Comparison of ENCODE assay signal across 25 mouse cellular contexts in genomic region chr1:166007026-166007425, GRCm38 (mm10). TPM values are rescaled to one million over a fixed set of nuclear protein-coding genes. Genes with fewer than 3 reads are reported as not detected.
A peak's percentile ranks its signal among the peaks of the same experiment; 100 is the strongest.
DNase-seq lines count a peak whose midpoint lies in the region; ATAC-seq lines count a peak whose summit lies in the region.
"Had no signal": no experiment of that assay in that cellular context is flagged by ENCODE, and none has a peak within 500 bp of the region (broad histone marks: within the 10 kb centered on the region; RNA-seq: fewer than 3 reads in every experiment).

No protein-coding gene starts in this region.

- H3K27me3 ChIP-seq in megakaryocyte, embryonic 14.5 days (replicated peaks), result no peaks in the 10 kb centered on the region
- H3K27me3 ChIP-seq: forebrain, embryonic 13.5 days; hindbrain, embryonic 13.5 days had no signal

- no peaks in the 10 kb centered on the region for H3K9me3 ChIP-seq in megakaryocyte, embryonic 14.5 days
- H3K9me3 ChIP-seq: forebrain, embryonic 10.5 days; forebrain, embryonic 13.5 days; hindbrain, embryonic 10.5 days; hindbrain, embryonic 13.5 days had no signal

- no peaks in the 10 kb centered on the region for H3K36me3 ChIP-seq in megakaryocyte, embryonic 14.5 days (replicated peaks; ENCODE audit: low read length)
- H3K36me3 ChIP-seq: forebrain, embryonic 10.5 days; hindbrain, embryonic 10.5 days; hindbrain, embryonic 13.5 days had no signal

- ATAC-seq in megakaryocyte, adult 5-6 weeks (ENCODE audit: poor library complexity, severe bottlenecking), result no peak
- ATAC-seq: activated CD4-positive, CD25-positive, alpha-beta regulatory T cell, adult 4 months; forebrain, embryonic 13.5 days; forebrain, embryonic 16.5 days; hindbrain, embryonic 16.5 days had no signal

- DNase-seq in 3T3-L1 (ENCODE audit: low read depth, low spot score), result peak; percentile 6
- DNase-seq in thymus, postnatal 10 days (ENCODE audit: low spot score in 2 of 2), result peak; percentile 37 to 44
- peak; percentile 52 to 70 for DNase-seq in thymus, postnatal 36 days
- DNase-seq in kidney, postnatal 36 days, result no peak
- no peak for DNase-seq in yolk sac, embryonic 10.5 days (ENCODE audit: low spot score)
- no peak for DNase-seq in MN1 (ENCODE audit: low spot score)
- DNase-seq: adrenal gland, adult 8-10 months; adrenal gland, postnatal 25 days; B cell, adult 2 months; cerebellum, adult 11-12 months; cerebellum, adult 8-10 months; cerebellum, postnatal 14 days; gastrocnemius, adult 2 months; gastrocnemius, postnatal 14 days; heart, adult 11 months; heart, postnatal 36 days had no signal

- H3K4me1 ChIP-seq in megakaryocyte, embryonic 14.5 days, result peaks cover 46% of the 10 kb centered on the region
- H3K4me1 ChIP-seq: hindbrain, embryonic 13.5 days had no signal

- peak overlapping the region; percentile 70 for H3K4me3 ChIP-seq in megakaryocyte, embryonic 14.5 days (replicated peaks)
- H3K4me3 ChIP-seq: forebrain, embryonic 10.5 days; forebrain, embryonic 13.5 days; gastrocnemius, adult 2 months; hindbrain, embryonic 10.5 days; hindbrain, embryonic 13.5 days had no signal

RNA-seq across cellular contexts. Expression of gene Pou2f1, which starts 4.5 kb away (rescaled TPM):
- 3.8 and 3.9 TPM in 2 replicates for polyA plus RNA-seq in megakaryocyte, embryonic 14.5 days (2012; ENCODE audit: insufficient read depth, low replicate concordance)
- total RNA-seq in megakaryocyte, adult 5-6 weeks (2015), result 21.9 and 25.6 TPM in 2 replicates
- 12.9 and 18.1 TPM in 2 replicates for total RNA-seq in megakaryocyte, adult 5-6 weeks (2017)

Comparison
In these comparisons a context has a peak if more than half of its experiments do, and no peak if none do; other contexts are left out.
1. DNase-seq: peak in 3T3-L1 (single experiment), thymus, postnatal 10 days (2 of 2) and thymus, postnatal 36 days (2 of 2); none in kidney, postnatal 36 days (0 of 2), yolk sac, embryonic 10.5 days (single experiment) and MN1 (single experiment).